Mouse (Mus musculus): ENCODE data around the gene Prr13.

DNA sequence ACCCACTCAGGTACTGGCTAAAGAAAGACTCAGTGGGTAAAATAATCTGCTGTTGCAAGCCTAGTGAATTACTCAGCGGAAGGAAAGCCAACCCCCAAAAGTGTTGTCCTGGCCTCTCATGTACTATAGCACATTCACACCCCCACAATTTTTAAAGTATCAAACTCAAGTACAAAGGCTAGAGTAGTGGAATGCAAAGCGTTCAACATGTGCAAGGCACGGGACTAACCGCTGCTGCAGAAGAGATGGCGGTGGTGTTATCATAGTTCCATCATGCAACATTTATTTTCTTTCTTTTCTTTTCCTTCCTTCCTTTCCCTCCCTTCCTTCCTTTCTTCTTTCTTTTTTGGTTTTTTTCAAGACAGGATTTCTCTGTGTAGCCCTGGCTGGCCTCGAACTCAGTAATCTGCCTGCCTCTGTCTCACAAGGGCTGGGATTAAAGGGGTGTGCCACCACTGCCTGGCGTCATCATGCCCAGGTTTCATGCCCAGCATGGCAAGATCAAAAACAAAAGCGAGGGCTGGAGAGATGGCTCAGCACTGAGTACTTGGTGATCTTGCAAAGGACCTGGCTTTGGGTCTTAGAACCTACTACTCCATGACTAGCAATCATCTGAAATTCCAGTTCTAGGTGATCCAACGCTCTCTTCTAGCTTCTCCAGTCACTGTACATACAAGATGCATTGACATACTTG lies 47.1 kb downstream of the Prr13 start:
- TF ChIP-seq CTCF (IDR thresholded peaks at IDR 0.05 in 2 of 3, conservative IDR thresholded peaks at IDR 0.05 in 1 of 3; ENCODE audit: control insufficient read depth in 1 of 3, insufficient read depth in 1 of 3, low read depth in 2 of 3, low read length in 3 of 3, poor library complexity in 1 of 3, severe bottlenecking in 1 of 3) (no peak), POLR2A (IDR thresholded peaks at IDR 0.05; ENCODE audit: control insufficient read depth in 1 of 2, insufficient read depth in 1 of 2, low read depth in 1 of 2, low read length in 2 of 2, poor library complexity in 1 of 2) (no peak; a peak in 1 of 4 replicates), ZC3H11A (IDR thresholded peaks at IDR 0.05; ENCODE audit: low read depth, low read length) (no peak), MAX (IDR thresholded peaks at IDR 0.05; ENCODE audit: low read length) (no peak), GATA1 (IDR thresholded peaks at IDR 0.05; ENCODE audit: low read depth, low read length) (no peak), USF2 (IDR thresholded peaks at IDR 0.05; ENCODE audit: borderline replicate concordance in 1 of 2, insufficient read depth in 1 of 2, low read depth in 1 of 2, low read length in 2 of 2) (no peak)

Measured in MEL (cell line).